Mouse (Mus musculus): ENCODE measurements around the gene S100a3.

The S100a3 gene

DNA sequence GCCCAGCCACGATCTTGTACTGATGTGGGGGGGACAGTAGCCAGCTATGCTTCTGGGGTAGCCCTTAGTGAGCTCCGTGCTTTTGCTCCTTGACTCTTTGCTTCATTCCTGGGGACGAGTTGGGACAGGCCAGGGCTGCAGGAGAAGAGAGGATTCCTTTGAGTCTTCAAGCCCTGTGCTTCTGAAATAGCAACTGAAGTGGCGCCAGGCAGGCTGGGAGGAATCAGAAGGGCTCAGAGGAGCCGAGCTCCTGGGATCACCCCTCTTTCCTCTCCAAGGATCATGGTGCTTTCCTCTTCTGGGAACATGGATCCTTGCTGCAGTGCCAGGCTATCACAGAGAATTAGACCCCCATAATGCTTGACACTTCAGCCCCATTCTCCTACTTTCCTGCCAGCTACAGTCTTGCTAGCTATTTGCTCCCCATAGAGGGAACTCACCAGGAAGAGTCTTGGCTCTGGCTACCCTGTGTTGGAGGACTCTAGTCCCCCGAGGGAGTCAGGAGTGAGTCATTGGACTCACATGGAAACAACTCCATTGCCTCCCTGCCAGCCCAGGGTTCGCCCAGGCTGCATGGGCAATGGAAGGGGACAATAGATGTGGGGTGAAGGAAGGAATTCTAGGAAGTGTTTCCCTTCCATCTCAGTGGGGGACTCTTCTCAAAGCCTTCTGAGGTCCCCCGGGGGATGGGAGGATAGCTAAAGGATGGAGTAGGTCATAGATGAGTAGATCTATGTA, 40.2 kb downstream of the S100a3 start:
- in situ Hi-C loops (cut with MboI, MseI): no loop called here

DNA sequence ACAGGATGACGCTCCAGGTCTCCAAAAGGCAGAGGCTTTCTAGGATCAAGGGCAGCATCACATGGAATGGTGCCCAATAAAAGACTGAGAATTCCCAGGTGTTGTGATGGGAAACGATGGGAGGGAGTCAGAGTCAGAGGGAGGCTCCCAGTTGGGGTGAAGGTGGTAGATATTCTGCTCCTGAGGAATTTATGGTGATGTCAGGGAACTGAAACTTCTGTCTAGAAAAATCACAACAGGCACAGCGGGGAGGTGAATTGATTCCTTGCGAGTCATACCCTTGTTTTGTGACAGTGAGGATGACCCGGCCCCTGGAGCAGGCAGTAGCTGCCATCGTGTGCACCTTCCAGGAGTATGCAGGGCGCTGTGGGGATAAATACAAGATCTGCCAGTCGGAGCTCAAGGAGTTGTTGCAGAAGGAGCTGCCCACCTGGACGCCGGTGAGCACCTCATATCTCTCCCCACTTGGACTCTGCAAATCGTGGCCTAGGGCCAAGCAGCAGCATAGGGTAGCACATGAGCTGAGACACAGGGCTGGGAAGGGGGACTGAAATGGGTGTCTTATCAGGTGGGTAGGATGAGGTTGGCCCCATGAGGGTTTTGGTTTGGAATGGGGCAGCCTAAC, 41.2 kb downstream of the S100a3 start, which contains the start of gene Gm42674:
Gene Gm42674, plus strand, starts transcription at position 419 of the 625 bp plus-strand sequence.
- in situ Hi-C loops (cut with MboI, MseI): no loop called here

DNA sequence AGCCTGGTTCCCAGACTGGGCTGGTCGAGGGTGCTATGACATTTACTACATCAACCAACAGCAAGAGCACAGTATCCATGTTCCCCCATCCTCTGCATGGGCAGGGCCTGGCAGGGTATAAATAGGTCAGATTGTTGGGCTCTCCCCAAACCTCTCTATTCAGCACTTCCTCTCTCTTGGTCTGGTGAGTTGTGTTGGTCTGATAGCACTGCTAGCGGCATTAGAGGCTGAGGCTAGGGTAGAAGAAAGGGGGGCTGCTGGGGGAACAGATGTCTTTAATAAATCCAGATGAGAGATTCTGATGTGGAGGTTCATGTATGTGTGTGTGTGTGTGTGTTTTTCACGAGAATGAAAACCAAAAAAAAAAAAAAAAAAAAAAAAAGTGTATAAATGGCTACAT, 43.2 kb downstream of the S100a3 start, which contains the start of gene S100a4:
Gene S100a4, plus strand, starts transcription at position 149 of the 400 bp plus-strand sequence.
- in situ Hi-C loops (cut with MboI, MseI): no loop called here

DNA sequence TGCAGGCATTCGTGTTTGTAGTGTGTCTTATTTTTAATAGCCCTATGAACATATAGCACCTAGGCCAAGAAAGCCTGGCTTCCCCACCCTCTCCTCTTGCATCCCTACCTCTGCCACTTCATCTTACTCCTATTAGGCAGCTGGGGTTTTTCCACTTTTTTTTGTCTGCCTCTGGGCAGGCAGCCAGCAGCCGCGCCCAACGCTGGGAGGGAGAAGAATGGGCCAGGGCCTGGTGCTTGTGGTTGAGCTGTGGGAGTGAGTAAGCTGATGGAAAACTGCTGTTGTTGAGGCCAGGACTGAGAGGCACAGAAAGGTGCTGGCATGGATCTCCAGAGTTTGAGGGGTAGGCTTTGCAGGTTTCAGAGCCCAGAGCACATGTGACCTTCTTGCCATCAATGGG, 44.0 kb downstream of the S100a3 start:
- in situ Hi-C loops (cut with MboI, MseI): no loop called here

DNA sequence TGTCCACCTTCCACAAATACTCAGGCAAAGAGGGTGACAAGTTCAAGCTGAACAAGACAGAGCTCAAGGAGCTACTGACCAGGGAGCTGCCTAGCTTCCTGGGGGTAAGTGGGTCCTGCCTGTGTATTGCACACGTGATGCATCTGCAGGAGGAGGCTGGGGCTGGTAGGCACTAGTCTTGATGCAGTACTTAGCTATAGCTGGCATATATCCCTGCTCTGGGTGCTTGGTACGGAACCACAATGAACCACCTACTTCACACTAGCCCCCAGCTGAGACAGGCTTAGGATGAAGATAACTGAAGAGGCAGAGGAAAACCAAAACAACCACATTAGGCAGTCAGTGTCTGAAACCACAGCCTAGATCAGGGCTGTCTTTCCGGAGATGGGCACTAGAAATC, 44.7 kb downstream of the S100a3 start:
- in situ Hi-C loops (cut with MboI, MseI): no loop called here

DNA sequence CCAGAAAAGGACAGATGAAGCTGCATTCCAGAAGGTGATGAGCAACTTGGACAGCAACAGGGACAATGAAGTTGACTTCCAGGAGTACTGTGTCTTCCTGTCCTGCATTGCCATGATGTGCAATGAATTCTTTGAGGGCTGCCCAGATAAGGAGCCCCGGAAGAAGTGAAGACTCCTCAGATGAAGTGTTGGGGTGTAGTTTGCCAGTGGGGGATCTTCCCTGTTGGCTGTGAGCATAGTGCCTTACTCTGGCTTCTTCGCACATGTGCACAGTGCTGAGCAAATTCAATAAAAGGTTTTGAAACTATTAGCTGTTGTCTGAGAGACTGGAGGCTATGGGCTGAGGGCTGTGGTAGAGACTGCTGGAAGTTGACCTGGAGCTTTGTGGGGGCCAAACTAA, 45.4 kb downstream of the S100a3 start:
- in situ Hi-C loops (cut with MboI, MseI): no loop called here

DNA sequence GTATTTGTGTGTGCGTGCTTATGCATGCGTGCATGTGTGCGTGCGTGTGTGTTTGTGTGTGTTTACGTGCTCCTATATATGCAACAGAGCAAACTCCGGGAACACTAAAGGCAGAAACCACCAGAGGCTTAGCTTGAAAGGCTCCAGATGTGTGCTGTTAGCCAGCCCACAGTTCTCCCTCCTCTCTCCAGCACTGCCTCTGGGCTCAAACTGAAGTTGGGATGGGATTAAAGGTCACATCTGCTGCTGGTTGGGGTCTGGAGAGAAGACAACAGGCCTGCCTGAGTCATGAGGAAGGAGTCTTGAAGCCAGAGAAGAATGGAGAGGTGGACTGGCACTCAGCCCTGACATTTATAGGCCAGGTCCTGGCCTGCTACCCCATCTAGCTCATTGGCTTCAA, 45.8 kb downstream of the S100a3 start:
- in situ Hi-C loops (cut with MboI, MseI): no loop called here

DNA sequence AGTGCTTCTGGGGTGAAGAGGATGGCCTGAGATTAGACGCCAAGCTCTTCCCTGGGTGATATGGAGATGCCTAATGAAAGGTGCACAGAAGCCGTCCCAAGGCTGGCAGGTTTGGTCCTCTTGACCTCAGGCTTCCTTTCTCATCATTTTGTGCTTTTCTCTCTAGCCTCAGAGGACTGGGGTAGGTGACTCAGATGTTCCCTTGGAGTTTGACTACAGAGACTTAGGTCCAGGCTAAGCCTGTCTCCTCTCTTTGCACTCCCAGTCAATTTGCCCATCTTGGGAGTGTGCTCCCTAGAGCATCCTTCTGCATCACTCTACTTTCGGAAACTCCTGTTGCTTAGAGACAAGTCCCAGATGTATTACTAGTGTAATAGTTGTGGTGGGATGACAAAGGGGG, 47.0 kb downstream of the S100a3 start:
- in situ Hi-C loops (cut with MboI, MseI): no loop called here

DNA sequence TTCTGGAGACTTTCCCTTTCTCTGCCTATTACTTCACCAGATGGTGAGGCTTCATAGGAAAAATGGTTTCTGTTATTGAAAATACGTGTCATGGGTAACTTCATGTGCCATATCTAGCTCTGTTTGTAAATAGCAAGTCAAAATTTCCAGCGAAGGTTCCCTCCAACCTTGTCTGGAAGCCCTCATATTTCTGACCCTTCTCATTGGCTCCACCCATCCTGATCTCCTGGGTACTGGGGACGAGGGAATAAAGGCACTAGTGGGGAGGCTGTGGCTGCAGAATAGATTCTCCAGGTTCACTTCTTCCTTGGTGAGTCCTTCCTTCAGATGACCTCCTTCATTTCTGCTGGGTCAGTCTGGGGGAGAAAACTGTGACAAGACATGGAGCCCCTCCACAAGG, 47.8 kb downstream of the S100a3 start, which contains the start of gene S100a5:
Gene S100a5, plus strand, starts transcription at position 301 of the 400 bp plus-strand sequence.
- in situ Hi-C loops (cut with MboI, MseI): no loop called here

DNA sequence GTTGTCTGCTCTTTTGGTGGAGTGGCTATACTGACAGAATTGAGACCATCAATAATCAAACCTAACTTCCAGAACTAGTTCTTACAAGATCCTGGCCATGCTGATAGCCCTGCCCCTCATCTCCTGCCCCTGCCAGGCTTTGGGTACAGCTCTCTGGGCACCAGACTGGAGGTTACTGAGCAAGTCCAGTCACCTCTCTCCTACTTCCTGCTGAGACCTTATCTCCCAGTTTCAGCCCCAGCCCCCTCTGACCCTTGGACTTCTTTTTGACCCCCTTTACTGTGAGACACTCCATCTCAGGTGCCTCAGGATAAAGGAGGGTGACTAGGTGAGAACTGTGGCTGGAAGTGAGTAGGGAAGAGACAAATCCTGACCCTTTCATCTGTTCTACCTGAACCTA, 48.7 kb downstream of the S100a3 start:
- in situ Hi-C loops (cut with MboI, MseI): no loop called here

DNA sequence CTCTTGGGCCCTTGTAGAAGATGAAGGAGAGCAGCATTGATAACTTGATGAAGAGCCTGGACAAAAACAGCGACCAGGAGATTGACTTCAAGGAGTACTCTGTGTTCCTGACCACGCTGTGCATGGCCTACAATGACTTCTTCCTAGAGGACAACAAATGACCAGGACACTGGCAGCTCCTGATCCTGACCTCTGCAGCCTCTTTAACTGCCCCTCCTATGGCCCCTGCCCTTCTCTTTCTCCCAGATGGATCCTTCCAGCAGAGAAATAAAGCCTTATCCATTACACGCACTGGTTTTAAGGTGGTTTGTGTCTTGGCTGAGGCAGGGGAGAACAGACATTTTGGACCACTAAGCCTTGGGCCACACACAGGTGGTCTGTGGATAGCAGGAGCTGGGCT, 51.1 kb downstream of the S100a3 start:
- in situ Hi-C loops (cut with MboI, MseI): loop anchor here (5.0 kb wide), 1 partner anchor 34 kb away; no protein-coding TSS in a partner anchor

DNA sequence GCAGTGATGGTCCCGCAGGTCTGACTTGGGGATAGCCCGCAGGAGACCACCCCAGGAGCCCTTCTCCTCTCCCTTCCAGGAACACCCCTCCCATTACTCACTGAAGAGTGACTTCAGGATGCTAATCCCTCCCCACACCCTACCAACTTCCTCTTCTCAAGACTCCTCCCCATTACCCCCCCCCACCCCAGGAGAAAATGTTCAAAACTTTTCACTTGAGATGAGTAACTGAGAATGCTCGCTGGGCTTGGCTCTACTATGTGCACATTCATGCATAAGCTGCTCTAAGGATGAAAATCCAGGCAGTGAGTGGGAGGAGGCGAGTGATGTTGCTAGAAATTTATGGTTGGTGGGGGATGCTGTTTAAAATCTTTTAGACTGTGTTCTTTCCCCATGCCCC, 51.7 kb downstream of the S100a3 start:
- in situ Hi-C loops (cut with MboI, MseI): loop anchor here (5.0 kb wide), 1 partner anchor 35 kb away; no protein-coding TSS in a partner anchor

DNA sequence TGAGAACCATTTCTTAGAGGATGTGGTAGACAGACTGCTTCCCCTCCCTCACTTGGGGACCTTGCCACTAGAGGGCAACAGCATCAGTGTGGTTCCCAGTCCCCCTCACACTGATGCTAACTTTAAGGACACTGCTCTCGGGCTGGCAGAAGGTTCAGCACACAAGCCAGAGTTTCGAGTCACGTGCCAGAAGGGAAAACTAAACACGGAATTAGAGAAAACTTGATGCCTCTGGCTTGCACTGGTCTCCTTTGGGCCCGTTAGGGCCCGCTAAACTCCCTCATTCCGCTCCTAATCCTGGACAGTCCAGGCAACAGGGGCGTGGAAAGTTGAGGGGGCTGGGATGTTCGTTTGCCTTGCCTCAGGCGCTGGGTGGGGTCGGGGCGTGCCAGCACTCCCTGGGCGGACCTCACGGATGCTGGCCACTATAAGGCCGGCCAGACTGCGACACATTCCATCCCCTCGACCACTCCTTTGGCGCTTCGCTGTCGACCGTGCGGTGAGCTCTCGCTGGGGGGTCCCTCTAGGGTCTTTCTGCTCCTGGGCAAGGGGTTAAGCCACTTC, 52.4 kb downstream of the S100a3 start, which contains the start of gene S100a6:
Gene S100a6, plus strand, starts transcription at position 155 of the 564 bp plus-strand sequence.
- in situ Hi-C loops (cut with MboI, MseI): loop anchor here (5.0 kb wide), 1 partner anchor 36 kb away; no protein-coding TSS in a partner anchor

DNA sequence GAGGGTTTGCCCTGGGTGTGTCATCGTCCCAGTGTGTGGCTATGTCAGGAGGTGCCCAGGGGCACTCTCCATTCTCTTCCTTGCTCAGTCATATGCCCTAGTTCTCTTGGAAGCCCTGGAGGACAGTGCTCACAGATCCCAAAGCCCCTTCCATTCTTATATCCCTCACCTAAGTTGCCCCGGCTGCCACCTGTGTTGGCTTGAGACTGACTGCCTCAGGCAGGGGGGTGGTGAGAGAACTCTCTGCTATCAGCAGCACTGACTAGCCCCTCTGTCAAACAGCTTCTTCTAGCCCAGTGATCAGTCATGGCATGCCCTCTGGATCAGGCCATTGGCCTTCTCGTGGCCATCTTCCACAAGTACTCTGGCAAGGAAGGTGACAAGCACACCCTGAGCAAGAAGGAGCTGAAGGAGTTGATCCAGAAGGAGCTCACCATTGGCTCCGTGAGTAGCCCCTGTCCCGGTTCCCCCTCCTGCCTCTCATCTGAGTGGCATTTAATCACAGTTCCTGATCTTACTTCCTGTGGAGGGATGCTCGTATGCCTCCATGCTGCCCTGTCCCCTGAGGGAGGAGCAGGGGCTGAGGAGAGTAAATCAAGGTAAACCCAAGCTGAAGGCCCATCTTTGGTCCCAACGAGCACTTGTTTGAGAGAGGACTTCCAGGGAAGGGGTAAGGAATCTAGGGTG, 53.2 kb downstream of the S100a3 start:
- in situ Hi-C loops (cut with MboI, MseI): loop anchor here (5.0 kb wide), 1 partner anchor 36 kb away; no protein-coding TSS in a partner anchor

DNA sequence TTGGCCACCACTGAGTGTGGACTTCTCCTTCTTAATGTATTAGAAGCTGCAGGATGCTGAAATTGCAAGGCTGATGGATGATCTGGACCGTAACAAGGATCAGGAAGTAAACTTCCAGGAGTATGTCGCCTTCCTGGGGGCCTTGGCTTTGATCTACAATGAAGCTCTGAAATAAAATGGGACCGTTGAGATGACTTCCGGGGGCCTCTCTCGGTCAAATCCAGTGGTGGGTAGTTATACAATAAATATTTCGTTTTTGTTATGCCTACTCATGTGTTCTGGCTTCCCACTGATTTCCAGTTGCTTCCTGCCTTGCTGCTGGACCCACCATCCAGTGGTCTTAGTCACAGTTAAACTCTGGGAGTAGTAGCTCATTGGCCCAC, 53.8 kb downstream of the S100a3 start:
- in situ Hi-C loops (cut with MboI, MseI): loop anchor here (5.0 kb wide), 1 partner anchor 37 kb away; no protein-coding TSS in a partner anchor

DNA sequence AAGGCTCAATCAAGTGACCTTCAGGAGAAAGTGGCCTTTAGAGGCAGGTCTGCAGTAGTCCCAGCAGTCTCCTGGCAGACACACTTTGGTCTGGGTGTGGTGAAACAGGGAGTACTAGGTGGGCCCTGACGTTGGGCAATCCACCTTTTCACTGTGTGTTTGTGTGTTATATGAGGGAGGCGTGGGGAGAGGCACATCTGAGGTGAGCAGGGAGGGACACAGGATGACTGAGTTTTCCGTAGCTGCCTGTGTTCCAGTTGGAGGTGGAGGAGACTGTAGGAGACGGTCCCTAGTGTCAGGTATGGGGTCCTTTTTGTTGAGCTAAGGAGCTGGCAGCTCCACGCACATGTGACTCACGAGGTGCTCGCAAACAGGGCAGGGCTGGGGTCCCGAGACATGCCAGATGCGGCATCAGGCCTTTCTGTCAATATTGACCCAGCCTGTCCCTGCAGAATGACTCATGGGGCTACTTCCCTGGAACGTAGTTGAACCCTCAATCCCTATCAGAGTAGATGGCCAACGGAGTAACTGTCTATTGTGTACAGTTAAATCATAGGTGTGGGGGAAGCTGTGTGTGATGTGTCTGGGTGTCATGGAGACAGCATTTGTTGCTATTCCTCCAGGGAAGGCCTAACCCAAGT, 54.4 kb downstream of the S100a3 start:
- in situ Hi-C loops (cut with MboI, MseI): loop anchor here (5.0 kb wide), 1 partner anchor 37 kb away; no protein-coding TSS in a partner anchor

DNA sequence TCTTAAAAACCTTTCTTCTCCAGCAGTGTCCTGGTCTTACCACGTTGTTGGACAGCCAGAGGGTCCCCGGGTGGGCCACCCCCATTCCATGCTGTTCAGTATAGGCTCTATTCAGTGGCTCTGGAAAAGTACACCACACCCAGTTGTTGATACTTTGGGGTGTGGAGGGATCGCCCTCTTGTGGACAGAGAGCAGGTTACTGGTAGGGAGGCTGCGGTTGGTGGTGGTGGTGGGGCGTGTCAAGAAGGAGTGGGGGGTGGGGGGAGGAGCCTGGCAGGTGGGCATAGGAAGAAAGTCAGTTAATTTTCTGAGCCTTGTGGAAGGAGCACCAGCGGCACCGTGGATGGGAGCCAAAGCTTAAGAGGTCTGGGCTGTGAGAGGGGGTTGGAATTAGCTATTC, 55.0 kb downstream of the S100a3 start:
- in situ Hi-C loops (cut with MboI, MseI): no loop called here

DNA sequence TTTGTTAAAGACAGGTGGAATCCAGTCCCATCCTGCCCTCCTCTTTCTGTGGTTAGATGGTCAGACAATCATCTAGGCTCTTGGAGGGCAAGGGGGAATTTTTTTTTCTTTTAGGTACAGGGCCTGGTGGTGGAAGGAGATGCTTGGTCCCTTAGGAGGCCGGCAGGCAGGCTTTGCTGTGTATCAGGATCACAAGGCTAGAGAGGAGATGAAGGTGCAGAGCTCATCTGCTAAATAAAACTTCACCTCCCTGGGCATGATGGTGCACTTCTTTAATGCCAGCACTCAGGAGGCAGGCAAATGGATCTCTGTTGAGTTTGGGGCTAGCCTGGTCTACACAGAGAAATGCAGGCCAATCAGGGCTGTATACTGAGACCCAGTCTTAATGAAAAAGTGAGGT, 55.5 kb downstream of the S100a3 start:
- in situ Hi-C loops (cut with MboI, MseI): no loop called here

DNA sequence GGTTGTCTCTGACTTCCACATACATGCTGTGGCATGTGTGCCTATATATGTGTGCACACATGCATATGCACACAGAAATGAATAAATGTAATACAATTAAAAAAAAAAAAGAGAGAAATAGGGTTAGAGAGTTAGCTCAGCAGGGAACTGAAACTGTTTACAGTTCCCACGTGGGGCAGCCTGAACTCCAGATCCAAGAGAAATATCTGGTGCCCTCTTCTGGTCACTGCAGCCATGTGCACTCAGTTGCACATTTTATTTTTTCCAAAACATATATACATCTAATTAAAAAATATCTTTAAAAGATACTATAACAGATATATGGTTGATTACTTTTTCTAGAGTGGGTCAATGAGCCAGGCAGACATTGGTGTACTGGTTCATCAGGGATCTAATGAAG, 57.2 kb downstream of the S100a3 start:
- in situ Hi-C loops (cut with MboI, MseI): no loop called here

DNA sequence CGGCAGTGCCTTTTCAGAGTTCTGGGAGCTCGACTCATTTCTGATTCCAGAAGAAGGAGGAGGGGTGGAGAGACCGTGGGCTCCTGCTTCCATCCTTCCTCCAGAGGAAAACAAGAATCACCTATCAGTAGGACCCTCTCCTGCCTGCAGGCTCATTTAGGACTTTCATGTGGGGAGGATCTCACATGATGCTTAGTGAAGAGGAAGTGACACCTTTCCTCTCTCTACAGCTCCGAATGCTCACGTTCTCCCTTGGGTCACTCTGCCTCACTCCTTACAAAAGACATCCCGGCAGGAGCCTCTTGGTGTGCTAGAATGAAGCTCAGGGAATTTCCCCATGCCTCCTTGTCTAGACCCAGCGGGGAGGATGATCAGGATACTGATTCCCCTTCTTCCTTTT, 61.2 kb downstream of the S100a3 start:
- in situ Hi-C loops (cut with MboI, MseI): no loop called here

DNA sequence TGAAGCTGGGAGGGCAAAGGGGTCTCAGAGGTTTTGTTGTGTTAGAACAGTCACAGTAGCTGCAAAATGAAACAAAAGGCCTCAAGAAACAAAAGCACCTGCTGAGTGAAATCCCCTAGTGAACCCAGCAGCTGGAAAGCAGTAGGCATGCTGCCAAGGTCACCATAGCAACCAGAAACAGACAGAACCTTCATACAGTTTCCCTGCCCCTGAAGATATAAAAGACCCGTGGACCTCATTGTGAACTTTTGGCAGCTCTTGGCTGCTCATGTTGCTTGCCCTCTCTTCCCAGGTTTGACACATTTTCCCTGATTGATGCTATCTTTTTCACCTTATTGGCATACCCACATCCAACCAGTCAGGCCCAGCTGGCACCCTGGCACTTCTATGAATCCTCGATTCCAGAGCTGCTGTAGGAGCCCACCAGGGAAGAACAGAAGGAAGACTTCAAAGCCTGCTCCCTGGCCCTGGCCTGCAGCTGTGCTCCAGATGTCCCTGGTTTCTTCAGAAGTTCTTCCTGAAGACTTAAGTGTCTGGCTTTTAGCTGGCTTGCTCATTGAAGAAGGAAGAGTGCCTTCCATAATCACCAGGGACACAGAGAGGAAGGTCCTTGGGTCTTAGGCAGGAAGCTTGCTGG, 63.2 kb downstream of the S100a3 start:
- in situ Hi-C loops (cut with MboI, MseI): no loop called here

Measured in T-helper 1 cell (primary cell).